Mouse (Mus musculus): ENCODE measurements at regions not wholly inside any gene's neighbourhood (a gene's known extent, or its start where the extent isn't known, plus 50 kb on each side); places are given as distances from the start of the nearest gene placed in this dataset.
A peak's percentile ranks its signal among the peaks of the same experiment; 100 is the strongest.

DNA sequence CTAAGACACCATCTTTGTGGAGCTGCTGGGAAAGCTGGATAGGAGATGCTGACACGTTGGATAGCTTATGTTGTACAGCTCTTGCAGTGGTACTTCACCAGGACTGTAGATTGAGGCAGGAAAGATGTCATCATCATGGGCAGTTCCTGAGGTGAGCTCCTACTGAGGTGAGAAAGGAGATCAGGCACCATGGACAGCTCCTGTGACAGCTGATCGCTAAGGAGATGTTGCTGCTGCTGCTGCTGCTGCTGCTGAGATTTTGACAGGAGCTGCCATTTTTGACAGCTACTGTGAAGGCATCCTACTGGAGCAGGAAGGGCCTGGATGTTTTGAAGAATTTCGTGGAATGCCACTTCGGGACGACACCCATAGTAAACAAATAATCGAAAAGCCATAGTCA is 152.6 kb downstream of the Adam29 start:
- DNase-seq (ENCODE audit: extremely low spot score, low spot score), result peak; percentile 11

DNA sequence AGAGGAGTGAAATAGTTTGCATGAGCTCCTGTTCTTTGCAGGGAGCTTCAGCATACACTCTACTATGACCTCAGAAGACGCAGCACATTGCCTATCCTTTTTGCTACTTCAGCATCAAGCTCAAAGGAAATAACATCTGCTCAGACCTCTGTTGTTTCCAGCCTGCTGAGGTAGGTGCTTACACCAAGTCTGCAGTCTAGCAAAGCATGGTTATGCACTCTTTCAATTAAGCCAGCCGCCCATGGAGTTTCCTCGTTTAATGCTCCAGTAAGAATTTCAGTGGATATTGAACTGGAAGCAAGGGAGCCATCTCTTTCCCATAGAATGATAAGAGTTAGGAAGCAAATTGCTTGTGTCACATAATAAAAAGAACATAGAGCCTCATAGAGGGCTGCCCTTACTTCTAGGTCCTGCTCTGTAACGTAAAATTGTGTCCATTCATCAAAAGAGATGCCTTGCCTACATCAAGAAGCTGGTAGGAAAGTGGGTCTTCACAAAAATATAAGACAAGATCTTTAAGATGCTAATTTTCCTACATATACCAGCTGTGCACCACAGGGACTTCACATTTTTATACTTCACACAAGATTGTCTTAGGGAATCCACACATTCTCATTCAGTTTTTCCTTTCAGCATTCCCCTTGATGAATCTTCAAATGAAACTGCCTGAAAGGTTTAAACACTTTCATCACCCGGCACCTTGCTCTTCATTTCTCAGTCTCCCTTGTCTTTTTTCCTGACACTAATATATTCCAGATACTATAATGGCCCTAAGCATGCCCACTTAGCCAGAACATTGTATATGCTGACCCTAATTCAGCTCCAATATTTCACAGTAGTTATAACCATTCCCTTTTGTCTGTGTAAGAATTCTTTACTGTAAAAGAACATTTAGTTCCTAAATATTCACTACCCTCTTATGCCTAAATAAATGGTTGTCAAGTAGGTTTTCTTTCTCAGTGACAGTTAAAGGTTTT is 182.2 kb downstream of the Adam29 start:
- DNase-seq (ENCODE audit: extremely low spot score, low spot score), result no peak

DNA sequence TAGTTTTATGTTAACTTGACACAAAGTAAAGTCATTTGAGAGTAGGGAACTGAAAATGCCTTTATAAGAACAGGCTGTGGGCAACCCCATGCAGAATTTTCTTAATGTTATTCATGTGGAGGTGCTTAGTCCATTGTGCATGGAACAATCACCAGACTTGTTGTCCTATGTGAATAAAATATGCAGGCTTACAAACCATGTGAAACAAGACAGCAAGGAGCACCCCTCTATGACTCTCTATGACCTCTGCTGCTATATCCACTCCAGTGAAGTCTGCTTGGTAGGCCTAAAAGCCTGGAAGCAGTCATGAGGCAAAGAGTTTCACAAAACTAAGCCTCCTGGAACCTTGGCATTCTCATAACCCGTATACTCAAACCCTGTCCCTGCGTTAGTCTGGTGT is 215.0 kb downstream of the Adam29 start:
- no peak for DNase-seq (ENCODE audit: extremely low spot score, low spot score)

DNA sequence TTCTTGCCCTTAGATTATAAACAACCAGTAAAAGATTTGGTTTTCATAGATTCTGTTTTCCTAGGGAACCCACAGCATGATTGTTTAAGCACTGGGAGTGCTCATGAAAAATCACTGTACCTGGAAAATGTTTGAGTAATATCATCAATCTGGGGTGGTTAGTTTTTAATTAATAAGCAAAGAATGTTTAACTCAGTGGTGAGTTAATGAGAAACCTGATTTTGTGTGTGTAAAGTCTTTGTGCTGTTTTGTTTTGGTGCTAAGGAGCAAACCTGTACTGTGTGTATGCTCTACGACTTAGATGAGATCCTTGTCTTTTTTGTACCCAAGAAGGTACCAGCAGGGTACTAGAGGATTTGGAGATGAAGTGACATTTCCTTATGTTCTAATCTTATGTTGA is 226.3 kb downstream of the Adam29 start:
- no peak for DNase-seq (ENCODE audit: extremely low spot score, low spot score)

DNA sequence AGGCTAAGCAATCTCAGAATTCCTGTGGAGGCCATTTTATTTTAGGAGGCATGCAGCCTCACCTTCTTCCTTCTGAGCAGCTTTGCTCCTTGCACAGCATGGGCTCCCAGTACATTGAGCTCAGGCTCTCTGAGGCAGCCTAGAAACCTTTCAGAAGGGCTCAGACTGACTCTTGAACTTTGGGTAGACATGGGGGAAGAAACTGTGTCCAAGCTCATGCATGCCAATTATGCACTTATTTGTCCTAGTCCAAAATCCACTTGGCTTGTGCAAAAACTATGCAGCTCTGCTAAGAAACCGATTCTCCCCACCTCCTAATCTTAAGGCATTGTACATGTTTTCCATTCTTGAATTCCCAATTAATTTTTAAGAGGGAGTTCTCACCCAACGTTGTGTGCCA is 268.0 kb downstream of the Adam29 start:
- DNase-seq (ENCODE audit: extremely low spot score, low spot score), result no peak

DNA sequence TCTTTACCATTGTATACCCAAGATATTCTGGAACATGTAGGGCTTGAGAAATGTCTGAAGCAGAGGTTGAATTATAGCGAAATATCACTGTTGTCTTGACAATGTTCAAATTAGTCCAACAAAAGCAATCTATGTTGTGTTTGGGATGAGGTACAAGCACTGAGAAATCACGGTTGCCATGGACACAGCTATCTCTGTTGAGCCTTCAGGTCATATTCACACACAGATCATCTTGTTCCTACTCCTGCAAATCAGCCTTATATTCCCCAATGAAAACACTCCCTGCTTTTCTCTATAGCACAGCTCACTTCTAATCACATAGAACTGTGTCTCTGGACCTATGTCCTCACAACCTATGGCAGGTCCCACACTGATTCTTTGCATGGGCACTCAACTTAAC is 284.3 kb downstream of the Adam29 start:
- DNase-seq (ENCODE audit: extremely low spot score, low spot score), result no peak
